Mouse (Mus musculus) stomach, postnatal 0 days (tissue): ENCODE results near the gene Tex12.

Experiments used
- CTCF ChIP-seq: IDR thresholded peaks from 2 replicates; pipeline ENCODE4 v1.5.1; 2016; ENCODE audit warnings: antibody characterized with exemption, low read depth, mild to moderate bottlenecking, moderate library complexity
- EP300 ChIP-seq: optimal IDR thresholded peaks from 2 replicates; pipeline ENCODE3; 2016; ENCODE audit warnings: antibody characterized with exemption

DNA sequence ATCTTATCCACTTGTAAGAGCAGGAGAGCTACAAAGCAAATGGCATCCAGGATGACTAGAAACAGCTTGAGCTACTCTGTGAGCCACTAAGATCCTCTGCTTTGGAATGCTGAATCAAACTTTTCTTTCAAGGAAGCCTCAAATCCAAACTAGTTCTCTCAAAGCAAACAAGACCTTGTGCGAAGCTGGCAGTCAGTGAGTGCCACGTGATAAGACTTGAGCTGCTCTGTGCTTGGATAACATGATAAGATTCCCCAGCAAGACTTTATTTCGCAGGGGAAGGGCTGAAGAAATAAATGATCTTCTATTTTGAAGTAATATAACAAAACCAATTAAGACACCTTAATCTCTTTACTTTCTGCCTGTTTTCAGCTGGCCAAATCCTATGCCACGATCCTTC lies 4.8 kb upstream of the Tex12 start:
- TF ChIP-seq CTCF (no peak), EP300 (no peak)
